Mouse (Mus musculus) Patski (cell line): ENCODE results near the gene Btk. TPM values are rescaled to one million over a fixed set of nuclear protein-coding genes. Genes with fewer than 3 reads are reported as not detected.

Source experiments
- ATAC-seq: fragments of 100-300 bp; one replicate; pipeline ENCODE4 v1.8.0; 2021
- CTCF ChIA-PET: fragments of 350-600 bp; sonication (Branson Sonifier 250); formaldehyde crosslinking; loops from one replicate; lab custom pipeline; 2022; ENCODE audit warnings: inconsistent platforms; lab: Charles Lee
- POLR2A ChIA-PET: fragments of 350-600 bp; sonication (Branson Sonifier 250); formaldehyde crosslinking; loops from one replicate; lab custom pipeline; 2022; ENCODE audit warnings: antibody characterized with exemption, inconsistent platforms; lab: Charles Lee
- DNase-seq: peaks from one replicate; pipeline ENCODE4 v3.0.0-alpha.2; 2011; ENCODE audit warnings: low read depth, low spot score
- H3K27me3 ChIP-seq: fragments of 371-371 bp; one replicate; pipeline ENCODE4 v1.5.1; 2021
- CTCF ChIP-seq: fragments of 100-300 bp; IDR thresholded peaks from one replicate; pipeline ENCODE4 v1.5.1; 2021
- in situ Hi-C: fragments of 300-500 bp; cut with MboI; formaldehyde crosslinking; loops from 3 replicates; pipeline ENCODE4 v1.11.1; 2018; ENCODE audit warnings: low pct_unique_long_range_greater_than_20kb, mixed read lengths
- polyA plus RNA-seq: library from polyadenylated mRNA; unstranded; gene quantifications from one replicate; pipeline ENCODE4 v1.2.3, GENCODE M21; 2021

Gene Btk
- polyA plus RNA-seq, 1 experiment from 2014 or later: not detected

GRCm38 (mm10) chrX:134582270-134582669, 1.1 kb downstream of the Btk start:
- DNase-seq: no peak
- peaks cover 23% of the 10 kb centered on the region for H3K27me3 ChIP-seq
- in situ Hi-C loops: no loop called here
- POLR2A ChIA-PET: no interaction called here
- no peak for ATAC-seq
- CTCF ChIA-PET: interaction anchor here (1.2 kb wide), 1 partner anchor 32 kb away, joined by 3 read pairs; no protein-coding TSS in a partner anchor
- TF ChIP-seq CTCF: no peak

GRCm38 (mm10) chrX:134580528-134581305, 2.7 kb downstream of the Btk start:
- DNase-seq: no peak
- ATAC-seq: no peak
- ChIA-PET CTCF (no interaction called here), POLR2A (no interaction called here)
- H3K27me3 ChIP-seq: peaks cover 23% of the 10 kb centered on the region
- in situ Hi-C loops: no loop called here
- no peak for TF ChIP-seq CTCF

GRCm38 (mm10) chrX:134577896-134578295, 5.5 kb downstream of the Btk start:
- in situ Hi-C loops: no loop called here
- CTCF ChIA-PET: no interaction called here
- POLR2A ChIA-PET: no interaction called here
- peaks cover 29% of the 10 kb centered on the region for H3K27me3 ChIP-seq
- ATAC-seq (no peak), DNase-seq (no peak)
- no peak for TF ChIP-seq CTCF

- ChIA-PET CTCF (no interaction called here), POLR2A (no interaction called here)
- ATAC-seq (no peak), DNase-seq (no peak)
- peaks cover 44% of the 10 kb centered on the region for H3K27me3 ChIP-seq
- in situ Hi-C loops: no loop called here
- no peak for TF ChIP-seq CTCF
Observed at GRCm38 (mm10) chrX:134566536-134567222, 16.7 kb downstream of the Btk start.

GRCm38 (mm10) chrX:134564326-134564725, 19.0 kb downstream of the Btk start:
- POLR2A ChIA-PET: interaction anchor here (0.6 kb wide), 1 partner anchor 1567 kb away, joined by 4 read pairs; no protein-coding TSS in a partner anchor
- CTCF ChIA-PET: interaction anchor here (2.2 kb wide), 1 partner anchor 20 kb away, joined by 5 read pairs; no protein-coding TSS in a partner anchor
- in situ Hi-C loops: no loop called here
- no peak for ATAC-seq
- TF ChIP-seq CTCF: no peak
- DNase-seq: no peak
- H3K27me3 ChIP-seq: peaks cover 57% of the 10 kb centered on the region

- no peak for TF ChIP-seq CTCF
- ChIA-PET POLR2A (interaction anchor here (0.7 kb wide), 1 partner anchor 21 kb away, joined by 3 read pairs; no protein-coding TSS in a partner anchor), CTCF (interaction anchor here (1.3 kb wide), 1 partner anchor 9 kb away, joined by 3 read pairs; no protein-coding TSS in a partner anchor)
- ATAC-seq: no peak
- no peak for DNase-seq
- in situ Hi-C loops: no loop called here
- H3K27me3 ChIP-seq: peaks cover 6% of the 10 kb centered on the region
Observed at GRCm38 (mm10) chrX:134554425-134554824, 28.9 kb downstream of the Btk start.

GRCm38 (mm10) chrX:134553326-134553725, 30.0 kb downstream of the Btk start:
- in situ Hi-C loops: no loop called here
- DNase-seq (no peak), ATAC-seq (no peak)
- POLR2A ChIA-PET: no interaction called here
- CTCF ChIA-PET: no interaction called here
- TF ChIP-seq CTCF: no peak
- H3K27me3 ChIP-seq: peaks cover 3% of the 10 kb centered on the region

GRCm38 (mm10) chrX:134550903-134551302, 32.5 kb downstream of the Btk start:
- ATAC-seq (no peak), DNase-seq (no peak)
- H3K27me3 ChIP-seq: no peaks in the 10 kb centered on the region
- TF ChIP-seq CTCF: peak; percentile 67
- in situ Hi-C loops: no loop called here
- POLR2A ChIA-PET: no interaction called here
- CTCF ChIA-PET: interaction anchor here (0.8 to 1.4 kb wide), 3 partner anchors 10 to 32 kb away, joined by 3 read pairs; partner anchors contain the start of genes Btk and Timm8a1

- in situ Hi-C loops: no loop called here
- CTCF ChIA-PET: no interaction called here
Observed at GRCm38 (mm10) chrX:134547330-134547729, 36.0 kb downstream of the Btk start.

GRCm38 (mm10) chrX:134541955-134542308, 41.4 kb downstream of the Btk start:
- ATAC-seq: no peak
- in situ Hi-C loops: no loop called here
- no peak for DNase-seq
- TF ChIP-seq CTCF: no peak
- POLR2A ChIA-PET: no interaction called here
- no peaks in the 10 kb centered on the region for H3K27me3 ChIP-seq
- CTCF ChIA-PET: interaction anchor here (1.2 to 1.3 kb wide), 2 partner anchors 9 to 34 kb away, joined by 3 to 4 read pairs; no protein-coding TSS in a partner anchor

More at GRCm38 (mm10) chrX:134547330-134547729, 36.0 kb downstream of the Btk start:
- ATAC-seq (no peak), DNase-seq (no peak)
- no peaks in the 10 kb centered on the region for H3K27me3 ChIP-seq
- no peak for TF ChIP-seq CTCF
- POLR2A ChIA-PET: no interaction called here
